Mouse (Mus musculus): ENCODE measurements around the gene Gyg. TPM values are rescaled to one million over a fixed set of nuclear protein-coding genes. Genes with fewer than 3 reads are reported as not detected.

The Gyg gene
- polyA plus RNA-seq (2015; fragmentation: Nextera tagmentation; extraction: Ambion mirVana): 326 and 333 TPM in 2 replicates

DNA sequence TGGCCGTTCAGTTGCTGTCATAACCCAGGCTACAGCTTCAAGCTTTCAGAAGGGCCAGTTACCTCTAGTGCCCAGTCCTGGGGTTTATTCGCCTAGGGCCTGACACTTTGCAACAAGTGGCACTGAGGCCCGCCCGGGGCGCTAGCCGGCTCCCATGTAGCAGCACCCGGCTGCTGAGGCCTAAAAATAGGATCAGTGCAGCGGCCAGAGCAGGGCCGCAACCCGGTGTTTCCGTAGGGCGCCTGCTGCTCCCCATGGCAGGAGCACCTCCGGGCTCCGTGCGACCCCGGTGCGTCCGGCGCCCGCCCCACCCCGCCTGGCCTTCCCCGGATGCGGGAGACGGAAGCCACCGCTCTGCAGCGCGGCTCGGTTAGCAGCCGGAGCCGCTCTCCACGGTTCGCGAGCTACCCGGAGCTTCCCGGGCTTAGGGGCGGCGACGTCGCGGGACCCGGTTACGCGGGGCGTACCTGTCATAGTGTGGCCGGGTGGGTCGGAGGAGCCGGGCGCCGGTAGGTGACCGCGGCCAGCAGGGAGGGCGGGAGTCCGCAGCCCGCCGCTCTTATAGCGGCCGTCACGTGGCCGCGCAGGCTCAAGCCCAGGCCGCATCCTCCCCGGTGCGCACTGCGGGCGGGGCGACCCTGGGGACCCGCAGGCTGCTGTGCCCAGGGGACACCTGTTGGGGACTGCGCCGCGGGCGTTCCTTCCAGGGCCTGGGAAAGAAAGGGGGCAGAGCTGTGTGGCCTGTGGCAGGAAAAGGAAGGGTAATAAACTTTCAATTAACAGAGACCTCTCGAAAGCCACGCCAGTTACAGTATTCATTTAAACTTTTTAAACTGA is at the start of gene Gyg:
Gene Gyg, minus strand, starts transcription at position 787 of the 837 bp plus-strand sequence.
- Histone ChIP-seq H3K4me2 (peak within 1 kb of the TSS; percentile 77), H3K4me1 (peaks cover 9% of the 10 kb centered on the region; the same call in 1 of the 2 replicates), H3K4me3 (peak within 1 kb of the TSS; percentile 86), H3K9ac (peak within 1 kb of the TSS; percentile 89), H3K9me3 (no peaks in the 10 kb centered on the region), H3K27me3 (no peaks in the 10 kb centered on the region), H3K27ac (peak within 1 kb of the TSS; percentile 68), H3K36me3 (peaks cover 5% of the 10 kb centered on the region)
- peak; percentile 97 for ATAC-seq (ENCODE audit: borderline replicate concordance, extremely low read depth, low FRiP score, low TSS enrichment)
- under 1% methylated on average over 72 of the region's 73 CpGs for WGBS

DNA sequence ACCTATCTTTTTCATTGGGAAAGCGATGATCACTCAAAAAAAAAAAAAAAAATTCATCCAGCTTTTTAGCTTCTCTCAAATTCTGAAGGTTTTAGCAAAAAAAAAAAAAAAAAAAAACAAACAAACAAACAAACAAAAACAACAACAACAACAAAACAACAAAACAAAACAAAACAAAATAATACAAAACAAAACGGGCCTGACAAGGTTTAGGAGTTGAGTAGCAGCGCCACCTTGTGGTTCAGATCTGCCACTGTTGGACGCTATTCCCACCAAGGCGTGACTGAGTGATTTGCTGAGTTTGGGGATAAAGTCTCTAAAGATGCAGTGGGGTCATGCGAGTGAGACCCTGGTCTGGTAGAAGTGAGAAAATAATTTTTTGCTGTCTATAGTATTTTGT is 43.8 kb upstream of the Gyg start:
- ATAC-seq (ENCODE audit: borderline replicate concordance, extremely low read depth, low FRiP score, low TSS enrichment): peak; percentile 57; the same call in 1 of the 2 replicates
- Histone ChIP-seq H3K27ac (no peak overlapping the region), H3K36me3 (no peaks in the 10 kb centered on the region), H3K9ac (no peak overlapping the region), H3K4me1 (peaks cover 10% of the 10 kb centered on the region), H3K4me2 (no peak overlapping the region), H3K4me3 (no peak overlapping the region), H3K9me3 (no peaks in the 10 kb centered on the region), H3K27me3 (no peaks in the 10 kb centered on the region)
- 35% methylated on average over 6 of the region's 6 CpGs for WGBS

DNA sequence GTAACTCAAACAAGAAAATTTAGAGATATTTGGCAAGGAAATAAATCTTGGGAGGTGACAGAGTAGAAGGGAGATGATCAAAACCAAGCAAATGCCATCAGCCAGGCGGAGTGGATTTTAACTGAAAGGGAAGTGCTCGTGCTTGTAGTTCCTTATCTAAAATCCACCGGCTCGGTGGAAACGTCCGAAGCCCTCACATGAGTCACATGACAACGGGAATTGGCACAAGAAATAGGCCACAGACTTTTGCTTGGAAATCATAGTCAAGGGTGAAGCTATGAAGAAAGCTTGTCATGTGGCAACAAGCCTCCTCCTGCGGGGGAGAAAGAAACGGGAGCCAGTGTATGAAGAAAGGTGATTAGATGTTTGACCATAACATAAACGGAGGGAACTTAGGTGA is 42.8 kb upstream of the Gyg start:
- ATAC-seq (ENCODE audit: borderline replicate concordance, extremely low read depth, low FRiP score, low TSS enrichment): no peak
- Histone ChIP-seq H3K4me3 (no peak overlapping the region), H3K9me3 (no peaks in the 10 kb centered on the region), H3K27me3 (no peaks in the 10 kb centered on the region), H3K27ac (no peak overlapping the region), H3K36me3 (no peaks in the 10 kb centered on the region), H3K4me2 (no peak overlapping the region), H3K9ac (no peak overlapping the region), H3K4me1 (peaks cover 10% of the 10 kb centered on the region)
- 61% methylated on average over 10 of the region's 10 CpGs for WGBS

DNA sequence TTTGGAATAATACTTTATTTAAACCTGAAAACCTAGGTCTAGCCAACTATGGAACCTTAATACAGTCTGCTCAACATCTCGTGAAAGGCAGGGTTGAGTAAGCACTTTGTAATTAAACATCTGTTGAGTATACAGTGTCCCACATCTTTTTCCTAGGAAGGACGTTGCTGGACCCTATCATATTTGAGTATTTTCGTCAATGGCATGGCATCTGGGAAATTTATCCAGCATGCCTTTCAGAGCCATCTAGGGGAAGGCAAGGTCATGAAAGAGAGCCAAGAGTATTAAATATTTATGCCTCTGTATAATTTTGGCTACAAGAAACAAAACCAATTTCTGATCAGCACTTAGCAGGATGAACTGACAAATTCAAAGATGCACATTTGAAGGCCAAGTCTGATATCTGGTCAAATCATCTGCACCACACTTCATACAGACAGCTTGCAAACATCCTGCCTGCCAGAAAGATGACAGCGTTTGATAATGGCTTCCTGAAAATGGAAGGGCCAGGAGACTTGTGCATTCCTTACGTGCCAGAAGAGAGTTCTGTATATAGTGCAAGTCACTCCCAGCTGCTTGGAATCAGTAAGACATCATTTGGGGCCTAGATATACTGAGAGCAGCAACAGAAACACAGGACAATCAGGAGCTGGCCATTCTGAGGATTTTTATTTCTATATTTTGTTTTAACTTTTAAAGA is 34.0 kb upstream of the Gyg start:
- Histone ChIP-seq H3K27me3 (no peaks in the 10 kb centered on the region), H3K4me1 (no peaks in the 10 kb centered on the region; the same call in 1 of the 2 replicates), H3K4me2 (no peak overlapping the region), H3K9ac (no peak overlapping the region), H3K4me3 (no peak overlapping the region), H3K27ac (peak overlapping the region; percentile 31; the same call in 1 of the 2 replicates), H3K9me3 (no peaks in the 10 kb centered on the region), H3K36me3 (no peaks in the 10 kb centered on the region)
- WGBS: 15% methylated on average over 5 of the region's 5 CpGs
- peak; percentile 98 for ATAC-seq (ENCODE audit: borderline replicate concordance, extremely low read depth, low FRiP score, low TSS enrichment)

DNA sequence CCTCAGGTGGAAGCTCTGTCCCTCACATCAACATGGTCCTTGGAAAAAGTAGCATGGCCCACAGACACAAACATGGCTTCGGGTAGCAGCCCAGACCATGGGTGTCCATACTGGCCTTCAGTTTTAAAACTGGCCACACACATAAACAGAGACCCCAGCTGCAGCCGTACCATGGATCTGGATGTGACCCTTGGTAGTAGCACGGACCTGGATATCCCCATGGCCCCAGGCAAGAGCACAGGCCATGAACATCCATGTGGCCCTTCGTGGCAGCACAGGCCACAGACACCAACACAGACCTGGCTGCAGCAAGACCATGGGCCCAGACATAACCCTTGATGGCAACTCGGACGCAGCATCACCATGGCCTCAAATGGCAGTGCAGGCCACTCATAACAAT is 17.3 kb upstream of the Gyg start:
- no peaks in the 10 kb centered on the region for H3K4me1 ChIP-seq
- 90% methylated on average over 6 of the region's 6 CpGs for WGBS

DNA sequence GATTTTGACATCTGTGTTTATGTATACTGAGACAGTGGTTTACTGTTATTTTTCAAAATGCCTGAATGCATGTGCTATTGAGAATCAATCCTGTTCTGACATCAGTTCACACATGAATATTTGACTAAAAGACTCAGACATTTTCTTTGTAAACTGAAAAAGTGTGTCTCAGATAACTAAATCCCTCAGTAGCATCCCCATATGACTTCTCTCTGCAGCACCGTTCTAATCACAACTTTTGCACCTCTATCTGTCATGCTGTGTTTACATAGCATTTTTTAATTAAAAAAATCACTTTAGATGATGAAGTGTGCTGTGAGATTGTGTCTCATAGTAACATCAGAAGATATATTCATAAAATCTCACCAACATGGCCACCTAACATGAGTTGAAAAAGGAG is 12.4 kb upstream of the Gyg start:
- Histone ChIP-seq H3K4me2 (no peak overlapping the region), H3K4me3 (no peak overlapping the region), H3K27ac (no peak overlapping the region), H3K27me3 (no peaks in the 10 kb centered on the region), H3K9ac (no peak overlapping the region), H3K36me3 (no peaks in the 10 kb centered on the region), H3K9me3 (no peaks in the 10 kb centered on the region), H3K4me1 (no peaks in the 10 kb centered on the region)
- peak; percentile 76; the same call in 1 of the 2 replicates for ATAC-seq (ENCODE audit: borderline replicate concordance, extremely low read depth, low FRiP score, low TSS enrichment)
- WGBS: 26% methylated on average over 1 of the region's 1 CpGs

More for the DNA sequence above, 17.3 kb upstream of the Gyg start:
- no peak overlapping the region for H3K4me2 ChIP-seq
- no peak overlapping the region for H3K4me3 ChIP-seq
- ATAC-seq (ENCODE audit: borderline replicate concordance, extremely low read depth, low FRiP score, low TSS enrichment): no peak
- no peak overlapping the region for H3K9ac ChIP-seq
- no peak overlapping the region for H3K27ac ChIP-seq
- no peaks in the 10 kb centered on the region for H3K36me3 ChIP-seq
- no peaks in the 10 kb centered on the region for H3K27me3 ChIP-seq
- no peaks in the 10 kb centered on the region for H3K9me3 ChIP-seq

DNA sequence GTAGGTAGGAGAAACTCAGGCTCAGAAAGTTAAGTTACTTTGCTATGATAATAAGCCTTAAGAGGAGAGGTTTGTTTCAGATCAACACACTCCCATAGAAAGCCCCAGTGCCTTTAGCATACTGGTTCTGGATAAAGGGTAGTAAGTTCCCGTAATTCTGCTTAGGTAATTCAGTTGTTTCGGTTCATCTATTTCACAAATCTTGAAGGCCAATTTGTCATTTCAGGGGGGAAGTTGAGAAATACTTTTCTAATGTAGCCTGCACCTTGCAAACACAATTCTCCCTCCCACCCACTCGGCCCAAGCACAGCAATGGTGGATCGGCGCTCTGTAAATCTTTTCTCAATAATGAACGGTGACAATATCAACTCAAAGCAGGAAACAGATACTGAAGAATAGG is 359 bp upstream of the Gyg start:
- peaks cover 9% of the 10 kb centered on the region; the same call in 1 of the 2 replicates for H3K4me1 ChIP-seq
- WGBS: 74% methylated on average over 6 of the region's 6 CpGs
- ATAC-seq (ENCODE audit: borderline replicate concordance, extremely low read depth, low FRiP score, low TSS enrichment): no peak
- H3K27me3 ChIP-seq: no peaks in the 10 kb centered on the region
- H3K4me2 ChIP-seq: peak overlapping the region; percentile 77
- no peaks in the 10 kb centered on the region; the same call in 1 of the 2 replicates for H3K36me3 ChIP-seq
- H3K9ac ChIP-seq: no peak overlapping the region
- no peaks in the 10 kb centered on the region for H3K9me3 ChIP-seq
- H3K4me3 ChIP-seq: peak overlapping the region; percentile 86
- no peak overlapping the region for H3K27ac ChIP-seq

DNA sequence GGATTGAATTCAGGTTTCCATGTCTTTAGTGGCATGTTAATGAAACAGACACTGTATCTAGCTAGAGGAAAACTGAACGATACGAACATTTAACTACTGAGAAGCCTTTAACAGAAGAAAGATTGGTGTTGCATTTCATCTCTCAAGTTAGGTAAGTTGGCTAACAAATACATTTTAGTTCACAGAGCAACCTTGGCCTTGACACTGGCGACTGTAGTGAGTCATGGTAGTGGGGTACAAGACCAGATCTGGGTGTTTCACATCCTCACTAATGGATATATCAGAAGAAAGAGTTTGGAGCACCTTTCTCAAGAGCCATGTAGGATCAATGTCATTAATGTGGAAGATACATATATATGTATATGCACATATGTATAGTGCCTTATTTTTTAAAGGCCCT is 3.5 kb downstream of the Gyg start:
- no peak overlapping the region for H3K4me3 ChIP-seq
- no peak overlapping the region for H3K4me2 ChIP-seq
- H3K36me3 ChIP-seq: peaks cover 27% of the 10 kb centered on the region
- no peaks in the 10 kb centered on the region for H3K9me3 ChIP-seq
- no peak overlapping the region for H3K9ac ChIP-seq
- H3K27me3 ChIP-seq: no peaks in the 10 kb centered on the region
- H3K27ac ChIP-seq: no peak overlapping the region
- no peak for ATAC-seq (ENCODE audit: borderline replicate concordance, extremely low read depth, low FRiP score, low TSS enrichment)
- 95% methylated on average over 3 of the region's 3 CpGs for WGBS
- H3K4me1 ChIP-seq: peaks cover 23% of the 10 kb centered on the region

DNA sequence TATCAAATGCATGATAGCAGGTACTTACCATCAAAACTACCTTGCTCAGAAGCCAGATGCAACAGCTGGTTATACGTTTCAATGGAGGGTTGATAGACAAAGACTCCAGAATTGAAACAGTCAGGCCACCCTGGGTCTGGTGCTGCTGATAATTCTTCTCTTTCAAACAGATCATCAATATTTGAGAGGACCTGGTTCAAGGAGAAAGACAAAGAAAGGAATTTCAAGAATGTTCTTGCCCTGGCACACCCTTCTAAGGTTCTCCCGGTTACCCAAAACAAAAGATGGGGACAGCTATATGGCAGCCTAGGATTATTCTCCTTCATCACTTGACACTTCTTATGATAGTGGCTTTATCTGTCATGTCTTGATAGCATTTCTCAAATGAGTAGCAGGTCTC is 4.6 kb downstream of the Gyg start:
- Histone ChIP-seq H3K4me1 (peaks cover 24% of the 10 kb centered on the region), H3K4me2 (no peak overlapping the region), H3K27me3 (no peaks in the 10 kb centered on the region), H3K9me3 (no peaks in the 10 kb centered on the region), H3K4me3 (no peak overlapping the region), H3K27ac (no peak overlapping the region), H3K9ac (no peak overlapping the region), H3K36me3 (peaks cover 27% of the 10 kb centered on the region)
- ATAC-seq (ENCODE audit: borderline replicate concordance, extremely low read depth, low FRiP score, low TSS enrichment): no peak
- WGBS: 57% methylated on average over 2 of the region's 2 CpGs

DNA sequence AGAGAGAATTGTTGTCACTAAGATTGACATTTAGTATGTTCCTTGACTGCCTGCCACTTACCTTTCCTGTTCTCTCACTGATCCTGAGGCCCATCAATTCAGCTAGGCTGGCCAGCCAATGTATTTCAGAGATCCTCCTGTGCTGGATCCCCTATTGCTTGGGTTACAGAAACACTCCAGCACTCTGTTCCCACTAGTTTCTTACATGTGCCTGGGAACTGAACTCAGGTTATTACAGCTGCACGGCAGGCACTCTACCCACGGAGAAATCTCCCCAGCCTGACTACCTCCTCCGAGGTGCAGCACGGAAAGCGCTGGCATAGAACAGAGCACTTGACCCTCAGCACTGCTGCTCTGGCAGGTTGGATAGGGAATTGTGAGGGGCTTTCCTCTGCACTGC is 7.5 kb downstream of the Gyg start:
- Histone ChIP-seq H3K9me3 (no peaks in the 10 kb centered on the region), H3K4me2 (no peak overlapping the region), H3K4me1 (peaks cover 18% of the 10 kb centered on the region), H3K4me3 (no peak overlapping the region), H3K9ac (no peak overlapping the region), H3K36me3 (peaks cover 31% of the 10 kb centered on the region), H3K27ac (no peak overlapping the region), H3K27me3 (no peaks in the 10 kb centered on the region)
- no peak for ATAC-seq (ENCODE audit: borderline replicate concordance, extremely low read depth, low FRiP score, low TSS enrichment)
- WGBS: 80% methylated on average over 5 of the region's 5 CpGs

DNA sequence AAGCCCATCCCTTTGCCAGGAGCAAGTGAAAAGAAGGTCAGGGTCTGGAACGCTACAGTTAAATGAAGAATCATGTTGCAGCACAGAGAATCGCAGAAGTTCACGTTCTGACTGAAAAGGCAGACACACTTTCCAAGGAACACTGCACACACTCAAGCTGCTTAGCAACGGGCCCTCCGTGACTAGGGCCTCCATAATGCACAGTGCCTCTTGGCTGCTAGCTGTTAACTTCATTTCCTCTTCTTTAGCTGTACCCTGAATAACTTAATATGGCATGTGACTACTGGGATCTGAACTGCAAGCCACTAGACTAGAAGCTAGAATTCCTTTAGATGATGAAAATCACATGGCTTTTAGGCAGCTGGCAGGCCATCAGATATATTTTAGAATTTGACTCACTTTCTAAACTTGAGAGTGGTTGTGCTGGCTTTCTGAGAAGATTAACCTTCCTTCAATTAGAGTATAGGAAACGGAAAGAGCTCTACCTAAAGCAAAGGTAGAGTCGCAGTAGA is 8.2 kb downstream of the Gyg start:
- H3K27ac ChIP-seq: no peak overlapping the region
- H3K9ac ChIP-seq: no peak overlapping the region
- no peaks in the 10 kb centered on the region for H3K9me3 ChIP-seq
- H3K4me3 ChIP-seq: no peak overlapping the region
- 45% methylated on average over 7 of the region's 7 CpGs for WGBS
- H3K27me3 ChIP-seq: no peaks in the 10 kb centered on the region
- peaks cover 34% of the 10 kb centered on the region for H3K36me3 ChIP-seq
- no peak overlapping the region for H3K4me2 ChIP-seq
- ATAC-seq (ENCODE audit: borderline replicate concordance, extremely low read depth, low FRiP score, low TSS enrichment): no peak
- H3K4me1 ChIP-seq: peaks cover 20% of the 10 kb centered on the region

DNA sequence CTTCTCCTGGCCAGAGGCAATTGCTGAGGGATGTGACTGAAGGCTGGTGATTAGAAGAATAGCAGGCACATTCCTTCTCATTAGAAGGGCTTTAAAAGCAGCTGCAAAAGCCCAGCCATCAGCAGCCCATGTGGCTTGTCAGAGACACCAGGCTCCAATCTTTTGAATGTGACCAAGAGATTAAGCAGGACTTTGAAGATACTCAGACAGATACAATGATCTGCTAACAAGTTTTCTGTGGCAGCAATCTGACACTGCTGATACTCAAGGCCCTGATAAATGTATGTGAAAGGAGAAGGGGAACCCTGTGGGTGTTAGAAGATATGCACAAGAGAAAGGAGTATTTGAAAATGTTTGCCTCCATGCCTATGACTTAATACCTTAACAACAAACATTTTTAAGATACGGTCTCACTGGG is 9.4 kb downstream of the Gyg start:
- H3K27me3 ChIP-seq: no peaks in the 10 kb centered on the region
- peak overlapping the region; percentile 50; the same call in 1 of the 2 replicates for H3K27ac ChIP-seq
- peak; percentile 87 for ATAC-seq (ENCODE audit: borderline replicate concordance, extremely low read depth, low FRiP score, low TSS enrichment)
- no peak overlapping the region for H3K4me2 ChIP-seq
- peaks cover 38% of the 10 kb centered on the region for H3K36me3 ChIP-seq
- H3K9me3 ChIP-seq: no peaks in the 10 kb centered on the region
- H3K9ac ChIP-seq: no peak overlapping the region
- H3K4me1 ChIP-seq: peaks cover 24% of the 10 kb centered on the region
- WGBS: 39% methylated on average over 1 of the region's 1 CpGs
- H3K4me3 ChIP-seq: no peak overlapping the region
